Mouse (Mus musculus) forebrain, postnatal 0 days (tissue): ENCODE data around the gene Zmynd10. TPM values are rescaled to one million over a fixed set of nuclear protein-coding genes. Genes with fewer than 3 reads are reported as not detected.
"Not testable (repeated sequence)": the region's sequence is repeated elsewhere in the genome, so short reads cannot be mapped to it uniquely, and the experiment has no call there.

Source experiments
- ATAC-seq: fragments of 200-750 bp; cut with Nextera tagmentation; 2 replicates; pipeline ENCODE4 v1.8.0; 2017; ENCODE audit warnings: mild to moderate bottlenecking, moderate library complexity
- DNase-seq: peaks from one replicate; pipeline ENCODE4 v3.0.0-alpha.2; 2015
- H3K27ac ChIP-seq: fragments of 300-500 bp; sonication (generic); 2 replicates; pipeline ENCODE4 v1.5.1; 2014; ENCODE audit warnings: low read depth, mild to moderate bottlenecking, antibody characterized with exemption, low read length, moderate library complexity, mixed read lengths
- H3K27me3 ChIP-seq: fragments of 300-500 bp; sonication (generic); 2 replicates; pipeline ENCODE4 v1.6.1; 2014; ENCODE audit warnings: mild to moderate bottlenecking, low read length, mixed read lengths; ENCODE audit not compliant: insufficient read depth
- H3K36me3 ChIP-seq: fragments of 300-500 bp; sonication (generic); 2 replicates; pipeline ENCODE4 v1.6.1; 2014; ENCODE audit warnings: mild to moderate bottlenecking, moderate library complexity; ENCODE audit not compliant: insufficient read depth
- H3K4me1 ChIP-seq: fragments of 300-500 bp; sonication (generic); 2 replicates; pipeline ENCODE4 v1.6.1; 2014; ENCODE audit warnings: antibody characterized with exemption; ENCODE audit not compliant: insufficient read depth
- H3K4me2 ChIP-seq: fragments of 300-500 bp; sonication (generic); 2 replicates; pipeline ENCODE4 v1.6.1; 2014; ENCODE audit warnings: low read depth, mild to moderate bottlenecking, moderate library complexity
- H3K4me3 ChIP-seq: fragments of 300-500 bp; sonication (generic); 2 replicates; pipeline ENCODE4 v1.5.1; 2014; ENCODE audit warnings: low read depth, low read length, mixed read lengths
- H3K9ac ChIP-seq: fragments of 300-500 bp; sonication (generic); 2 replicates; pipeline ENCODE4 v1.6.1; 2014; ENCODE audit warnings: mild to moderate bottlenecking
- H3K9me3 ChIP-seq: fragments of 300-500 bp; sonication (generic); 2 replicates; pipeline ENCODE4 v1.6.1; 2016; ENCODE audit warnings: low read length
- CTCF ChIP-seq: sonication (generic); IDR thresholded peaks from 2 replicates; pipeline ENCODE4 v1.5.1; 2016; ENCODE audit warnings: antibody characterized with exemption, control low read depth, low read depth
- WGBS: fragments of 180-500 bp; shearing (Covaris S2); extraction: QIAGEN DNeasy Blood & Tissue Kit; methylation state at CpG from one replicate; pipeline ENCODE4 v1.1.7; 2014; 5-methylcytosine and 5-hydroxymethylcytosine counted together
- polyA plus RNA-seq: library from polyadenylated mRNA; unstranded; fragments of >200 nt; fragmentation: Nextera tagmentation; extraction: Ambion mirVana; gene quantifications from 2 replicates; pipeline ENCODE4 v1.2.1, GENCODE M21; 2015
- total RNA-seq: library from RNA; depleted of rRNA; stranded (reverse); fragments of >200 nt; gene quantifications from 2 replicates; pipeline ENCODE4 v1.2.3, GENCODE M21; 2014

Gene Zmynd10
- total and polyA plus RNA-seq, 2 experiments from 2014 or later: 7.0 to 11.6 TPM

GRCm38 (mm10) chr9:107555701-107556100 lies 8.6 kb downstream of the Zmynd10 start:
- Histone ChIP-seq H3K4me2 (peak overlapping the region; percentile 87), H3K9me3 (no peaks in the 10 kb centered on the region), H3K36me3 (peaks cover 36% of the 10 kb centered on the region), H3K27ac (no peak overlapping the region), H3K4me1 (peaks cover 28% of the 10 kb centered on the region), H3K4me3 (peak overlapping the region; percentile 69), H3K27me3 (peaks cover 11% of the 10 kb centered on the region), H3K9ac (peak overlapping the region; percentile 70; the same call in 1 of the 2 replicates)
- TF ChIP-seq CTCF: no peak
- DNase-seq (no peak), ATAC-seq (no peak)
- 45% methylated on average over 2 of the region's 2 CpGs for WGBS

- DNase-seq (no peak), ATAC-seq (no peak)
- TF ChIP-seq CTCF: no peak
- Histone ChIP-seq H3K27ac (no peak overlapping the region), H3K27me3 (peaks cover 9% of the 10 kb centered on the region; the same call in 1 of the 2 replicates), H3K4me1 (peaks cover 24% of the 10 kb centered on the region), H3K9ac (no peak overlapping the region), H3K4me2 (no peak overlapping the region), H3K4me3 (no peak overlapping the region), H3K9me3 (no peaks in the 10 kb centered on the region), H3K36me3 (peaks cover 43% of the 10 kb centered on the region)
- WGBS: 75% methylated on average over 3 of the region's 3 CpGs
Measured at GRCm38 (mm10) chr9:107556346-107556745, 9.2 kb downstream of the Zmynd10 start.

- no peaks in the 10 kb centered on the region for H3K9me3 ChIP-seq
- H3K36me3 ChIP-seq: peaks cover 52% of the 10 kb centered on the region
- peak within 1 kb of the TSS; percentile 81 for H3K9ac ChIP-seq
- peaks cover 19% of the 10 kb centered on the region for H3K4me1 ChIP-seq
- no peaks in the 10 kb centered on the region for H3K27me3 ChIP-seq
- no peak; the same call in 1 of the 2 replicates for TF ChIP-seq CTCF
- peak within 1 kb of the TSS; percentile 76 for H3K4me2 ChIP-seq
- DNase-seq (peak; percentile 93), ATAC-seq (peak; percentile 99)
- H3K4me3 ChIP-seq: peak within 1 kb of the TSS; percentile 91
- peak within 1 kb of the TSS; percentile 72 for H3K27ac ChIP-seq
- 3% methylated on average over 43 of the region's 46 CpGs for WGBS
Measured at GRCm38 (mm10) chr9:107563029-107563581, 16.0 kb downstream of the Zmynd10 start, which contains the start of gene Tusc2. Tusc2 (plus strand) TSS chr9:107563255.

GRCm38 (mm10) chr9:107565556-107565955 lies 18.5 kb downstream of the Zmynd10 start:
- TF ChIP-seq CTCF: peak; percentile 25; the same call in 1 of the 2 replicates
- DNase-seq, H3K27ac ChIP-seq, H3K4me2 ChIP-seq, ATAC-seq, H3K4me3 ChIP-seq, H3K9ac ChIP-seq, H3K9me3 ChIP-seq, H3K27me3 ChIP-seq: not testable (repeated sequence)
- 50% methylated on average over 5 of the region's 5 CpGs for WGBS
- Histone ChIP-seq H3K4me1 (peaks cover 31% of the 10 kb centered on the region), H3K36me3 (peaks cover 29% of the 10 kb centered on the region)

- no peak overlapping the region for H3K4me3 ChIP-seq
- no peak overlapping the region for H3K9ac ChIP-seq
- H3K9me3 ChIP-seq: no peaks in the 10 kb centered on the region
- no peaks in the 10 kb centered on the region for H3K27me3 ChIP-seq
- peak; percentile 87 for TF ChIP-seq CTCF
- peaks cover 25% of the 10 kb centered on the region for H3K36me3 ChIP-seq
- WGBS: 58% methylated on average over 15 of the region's 15 CpGs
- H3K4me1 ChIP-seq: peaks cover 35% of the 10 kb centered on the region
- DNase-seq (peak; percentile 72), ATAC-seq (no peak)
- H3K4me2 ChIP-seq: no peak overlapping the region
- no peak overlapping the region; the same call in 1 of the 2 replicates for H3K27ac ChIP-seq
Measured at GRCm38 (mm10) chr9:107566041-107566709, 19.1 kb downstream of the Zmynd10 start.

GRCm38 (mm10) chr9:107566855-107567254 lies 19.8 kb downstream of the Zmynd10 start:
- Histone ChIP-seq H3K36me3 (peaks cover 25% of the 10 kb centered on the region), H3K27ac (no peak overlapping the region), H3K4me3 (no peak overlapping the region), H3K9me3 (no peaks in the 10 kb centered on the region), H3K27me3 (no peaks in the 10 kb centered on the region), H3K4me2 (no peak overlapping the region), H3K4me1 (peaks cover 35% of the 10 kb centered on the region), H3K9ac (no peak overlapping the region)
- no peak for TF ChIP-seq CTCF
- ATAC-seq (no peak), DNase-seq (no peak)
- 77% methylated on average over 3 of the region's 3 CpGs for WGBS

- no peak for ATAC-seq
- H3K4me3 ChIP-seq: peak within 1 kb of the TSS; percentile 63
- DNase-seq: no peak
- H3K9me3 ChIP-seq: no peaks in the 10 kb centered on the region
- H3K36me3 ChIP-seq: peaks cover 31% of the 10 kb centered on the region
- peak within 1 kb of the TSS; percentile 69 for H3K9ac ChIP-seq
- peak within 1 kb of the TSS; percentile 89 for H3K27ac ChIP-seq
- H3K27me3 ChIP-seq: no peaks in the 10 kb centered on the region
- TF ChIP-seq CTCF: no peak
- WGBS: 9% methylated on average over 18 of the region's 18 CpGs
- H3K4me2 ChIP-seq: peak within 1 kb of the TSS; percentile 76
- H3K4me1 ChIP-seq: peaks cover 33% of the 10 kb centered on the region
Measured at GRCm38 (mm10) chr9:107567702-107568319, 20.7 kb downstream of the Zmynd10 start, which contains the start of gene Hyal2. Hyal2 (plus strand) TSS chr9:107567945.
